Mouse (Mus musculus) lung, embryonic 15.5 days (tissue): ENCODE measurements around the gene Adat3. TPM values are rescaled to one million over a fixed set of nuclear protein-coding genes. Genes with fewer than 3 reads are reported as not detected.
A peak's percentile ranks its signal among the peaks of the same experiment; 100 is the strongest.

Experiments
- ATAC-seq: fragments of 200-750 bp; cut with Nextera tagmentation; 2 replicates; pipeline ENCODE4 v1.8.0; 2017; ENCODE audit warnings: moderate number of reproducible peaks, borderline replicate concordance; ENCODE audit not compliant: low FRiP score, low TSS enrichment; ENCODE audit errors: extremely low read depth
- H3K27ac ChIP-seq: fragments of 300-500 bp; sonication (generic); 2 replicates; pipeline ENCODE4 v1.5.1; 2015; ENCODE audit warnings: moderate library complexity, mild to moderate bottlenecking, inconsistent platforms
- H3K27me3 ChIP-seq: fragments of 300-500 bp; sonication (generic); 2 replicates; pipeline ENCODE4 v1.6.1; 2015; ENCODE audit warnings: inconsistent platforms
- H3K36me3 ChIP-seq: fragments of 300-500 bp; sonication (generic); 2 replicates; pipeline ENCODE4 v1.6.1; 2015; ENCODE audit warnings: inconsistent platforms
- H3K4me1 ChIP-seq: fragments of 300-500 bp; sonication (generic); 2 replicates; pipeline ENCODE4 v1.6.1; 2015; ENCODE audit warnings: inconsistent platforms
- H3K4me2 ChIP-seq: fragments of 300-500 bp; sonication (generic); 2 replicates; pipeline ENCODE4 v1.6.1; 2015; ENCODE audit warnings: inconsistent platforms, mild to moderate bottlenecking, moderate library complexity
- H3K4me3 ChIP-seq: fragments of 300-500 bp; sonication (generic); 2 replicates; pipeline ENCODE4 v1.5.1; 2015; ENCODE audit warnings: mild to moderate bottlenecking, inconsistent platforms
- H3K9ac ChIP-seq: fragments of 300-500 bp; sonication (generic); 2 replicates; pipeline ENCODE4 v1.6.1; 2015; ENCODE audit warnings: inconsistent platforms
- H3K9me3 ChIP-seq: fragments of 300-500 bp; sonication (generic); 2 replicates; pipeline ENCODE4 v1.6.1; 2016; ENCODE audit warnings: inconsistent platforms
- whole genome bisulfite sequencing: fragments of 180-500 bp; shearing (Covaris S2); methylation state at CpG from one replicate; pipeline ENCODE4 v1.1.7; 2015; 5-methylcytosine and 5-hydroxymethylcytosine counted together
- polyA plus RNA-seq: library from polyadenylated mRNA; unstranded; fragments of >200 nt; fragmentation: Nextera tagmentation; extraction: Ambion mirVana; gene quantifications from 2 replicates; pipeline ENCODE4 v1.2.1, GENCODE M21; 2015

The Adat3 gene
- polyA plus RNA-seq, 1 experiment from 2014 or later = 9.1 TPM

GRCm38 (mm10) chr10:80584045-80584488, 18.6 kb upstream of the Adat3 start:
- 57% methylated on average over 12 of the region's 12 CpGs for WGBS
- no peak overlapping the region for H3K4me2 ChIP-seq
- H3K4me3 ChIP-seq = no peak overlapping the region
- no peak overlapping the region for H3K9ac ChIP-seq
- H3K27ac ChIP-seq = no peak overlapping the region
- peaks cover 32% of the 10 kb centered on the region for H3K36me3 ChIP-seq
- no peaks in the 10 kb centered on the region for H3K9me3 ChIP-seq
- H3K27me3 ChIP-seq = no peaks in the 10 kb centered on the region
- peaks cover 19% of the 10 kb centered on the region for H3K4me1 ChIP-seq
- no peak for ATAC-seq

DNA sequence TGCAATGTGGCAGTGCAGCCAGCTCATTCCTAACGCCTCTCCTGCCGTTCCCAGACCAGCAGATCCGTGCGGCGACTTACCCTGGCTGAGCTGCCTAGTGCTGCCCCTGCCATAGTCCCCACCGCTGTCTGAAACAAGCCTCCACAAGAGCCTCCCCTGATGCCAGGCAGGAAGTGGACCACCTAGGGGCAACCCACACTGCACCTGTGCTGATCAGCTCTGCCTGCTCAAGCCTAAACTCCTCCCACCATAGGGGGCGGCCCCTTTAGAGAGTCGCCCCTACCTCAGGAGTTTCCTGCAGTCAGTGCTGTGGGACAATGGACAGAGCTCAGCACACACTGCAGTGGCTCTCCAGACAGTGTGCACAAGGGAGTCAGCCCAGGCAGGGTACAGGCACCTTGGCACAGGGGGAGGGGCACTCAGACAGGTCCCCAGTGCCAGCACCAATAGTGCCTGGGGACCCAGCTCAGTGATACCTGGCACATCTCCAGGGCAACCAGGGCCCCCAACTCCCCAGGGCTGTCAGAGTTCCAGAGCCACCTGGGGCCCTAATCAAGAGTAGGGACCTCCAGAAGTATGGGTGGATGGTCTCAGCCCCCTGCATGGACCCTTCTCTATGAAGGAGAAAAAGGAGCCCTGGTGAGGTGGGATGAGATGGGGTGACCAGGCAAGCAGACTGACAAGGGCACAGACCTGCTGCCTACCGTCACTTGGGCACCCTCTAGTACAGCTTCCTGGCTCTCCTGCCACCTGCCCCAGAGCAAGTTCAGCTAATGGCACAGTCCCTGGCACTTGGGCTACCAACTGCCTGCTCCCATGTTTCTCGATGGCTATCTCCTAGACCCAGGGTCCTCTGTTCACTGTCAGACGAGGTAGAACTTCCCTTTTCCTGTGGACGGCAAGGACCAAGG, 17.8 kb upstream of the Adat3 start:
- H3K4me3 ChIP-seq = peak overlapping the region; percentile 27
- H3K27ac ChIP-seq = no peak overlapping the region
- H3K36me3 ChIP-seq = peaks cover 32% of the 10 kb centered on the region
- H3K9me3 ChIP-seq = no peaks in the 10 kb centered on the region
- WGBS = 67% methylated on average over 12 of the region's 12 CpGs
- ATAC-seq = no peak; the same call in 1 of the 2 replicates
- H3K9ac ChIP-seq = no peak overlapping the region
- peaks cover 23% of the 10 kb centered on the region for H3K4me1 ChIP-seq
- peak overlapping the region; percentile 43 for H3K4me2 ChIP-seq
- no peaks in the 10 kb centered on the region for H3K27me3 ChIP-seq

GRCm38 (mm10) chr10:80585581-80585980, 17.1 kb upstream of the Adat3 start:
- no peak overlapping the region for H3K9ac ChIP-seq
- 90% methylated on average over 8 of the region's 8 CpGs for WGBS
- peak overlapping the region; percentile 43 for H3K4me2 ChIP-seq
- no peak overlapping the region for H3K27ac ChIP-seq
- peak overlapping the region; percentile 27 for H3K4me3 ChIP-seq
- no peak for ATAC-seq
- peaks cover 32% of the 10 kb centered on the region for H3K36me3 ChIP-seq
- no peaks in the 10 kb centered on the region for H3K9me3 ChIP-seq
- H3K4me1 ChIP-seq = peaks cover 23% of the 10 kb centered on the region
- H3K27me3 ChIP-seq = no peaks in the 10 kb centered on the region

DNA sequence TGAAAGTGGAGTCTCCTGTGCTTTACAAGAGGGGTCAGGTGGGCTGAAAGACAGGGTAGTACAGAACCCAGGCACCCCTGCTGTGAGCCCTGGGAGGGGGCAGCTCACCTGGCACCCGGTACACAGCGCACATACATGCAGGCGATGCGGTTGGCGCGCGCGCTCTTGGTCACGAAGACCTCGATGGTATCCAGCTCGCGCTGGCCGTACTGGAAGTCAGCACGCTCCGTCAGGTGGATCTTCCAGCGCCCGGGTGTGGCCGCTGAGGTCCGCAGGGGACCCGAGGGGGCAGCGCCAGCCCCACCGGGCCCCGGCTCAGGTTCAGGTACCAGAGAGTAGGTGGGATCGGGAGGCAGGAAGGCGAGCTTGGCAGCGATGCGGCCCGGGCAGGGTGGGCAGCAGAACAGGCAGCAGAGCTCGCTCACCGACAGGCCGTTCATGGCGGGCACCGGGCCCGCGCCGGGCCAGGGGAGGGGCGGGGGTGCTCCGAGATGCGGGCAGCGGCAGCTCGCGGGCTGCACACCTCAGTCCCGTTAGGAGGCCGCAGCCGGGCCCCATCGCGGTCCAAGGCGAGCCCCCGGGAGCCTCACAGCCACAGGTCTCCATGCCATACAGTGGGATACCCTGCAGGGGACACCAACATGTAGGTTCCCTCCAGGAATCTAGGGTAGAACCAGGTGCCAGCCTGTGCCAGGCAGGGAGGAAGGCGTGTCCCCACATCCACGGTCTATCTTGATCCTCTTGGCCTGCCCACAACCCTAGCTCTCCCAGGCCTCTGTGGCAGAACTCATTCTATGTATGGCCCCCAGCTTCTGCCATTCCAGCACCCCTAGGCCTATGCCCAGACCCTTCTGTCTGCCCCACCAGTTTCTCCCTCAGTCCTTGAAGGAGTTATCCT, 16.0 kb upstream of the Adat3 start:
- no peak for ATAC-seq
- Histone ChIP-seq H3K27me3 (no peaks in the 10 kb centered on the region), H3K9me3 (no peaks in the 10 kb centered on the region), H3K4me3 (peak overlapping the region; percentile 27), H3K36me3 (peaks cover 32% of the 10 kb centered on the region), H3K4me1 (peaks cover 23% of the 10 kb centered on the region), H3K27ac (peak overlapping the region; percentile 62), H3K4me2 (peak overlapping the region; percentile 43), H3K9ac (peak overlapping the region; percentile 5; the same call in 1 of the 2 replicates)
- WGBS = 88% methylated on average over 49 of the region's 51 CpGs

GRCm38 (mm10) chr10:80587305-80587657, 15.4 kb upstream of the Adat3 start:
- peak overlapping the region; percentile 62 for H3K27ac ChIP-seq
- WGBS = 43% methylated on average over 4 of the region's 4 CpGs
- H3K4me3 ChIP-seq = peak overlapping the region; percentile 27; the same call in 1 of the 2 replicates
- no peak for ATAC-seq
- peak overlapping the region; percentile 3; the same call in 1 of the 2 replicates for H3K9ac ChIP-seq
- H3K36me3 ChIP-seq = peaks cover 27% of the 10 kb centered on the region
- H3K9me3 ChIP-seq = no peaks in the 10 kb centered on the region
- H3K4me1 ChIP-seq = peaks cover 23% of the 10 kb centered on the region
- peak overlapping the region; percentile 43 for H3K4me2 ChIP-seq
- no peaks in the 10 kb centered on the region for H3K27me3 ChIP-seq

- WGBS = 13% methylated on average over 12 of the region's 12 CpGs
- H3K27ac ChIP-seq = peak overlapping the region; percentile 56; the same call in 1 of the 2 replicates
- H3K4me3 ChIP-seq = peak overlapping the region; percentile 95
- no peaks in the 10 kb centered on the region for H3K27me3 ChIP-seq
- peaks cover 9% of the 10 kb centered on the region; the same call in 1 of the 2 replicates for H3K36me3 ChIP-seq
- peak overlapping the region; percentile 93 for H3K4me2 ChIP-seq
- no peak for ATAC-seq
- peaks cover 20% of the 10 kb centered on the region for H3K4me1 ChIP-seq
- no peaks in the 10 kb centered on the region for H3K9me3 ChIP-seq
- H3K9ac ChIP-seq = peak overlapping the region; percentile 96
Measured at GRCm38 (mm10) chr10:80589127-80589878, 13.4 kb upstream of the Adat3 start.

DNA sequence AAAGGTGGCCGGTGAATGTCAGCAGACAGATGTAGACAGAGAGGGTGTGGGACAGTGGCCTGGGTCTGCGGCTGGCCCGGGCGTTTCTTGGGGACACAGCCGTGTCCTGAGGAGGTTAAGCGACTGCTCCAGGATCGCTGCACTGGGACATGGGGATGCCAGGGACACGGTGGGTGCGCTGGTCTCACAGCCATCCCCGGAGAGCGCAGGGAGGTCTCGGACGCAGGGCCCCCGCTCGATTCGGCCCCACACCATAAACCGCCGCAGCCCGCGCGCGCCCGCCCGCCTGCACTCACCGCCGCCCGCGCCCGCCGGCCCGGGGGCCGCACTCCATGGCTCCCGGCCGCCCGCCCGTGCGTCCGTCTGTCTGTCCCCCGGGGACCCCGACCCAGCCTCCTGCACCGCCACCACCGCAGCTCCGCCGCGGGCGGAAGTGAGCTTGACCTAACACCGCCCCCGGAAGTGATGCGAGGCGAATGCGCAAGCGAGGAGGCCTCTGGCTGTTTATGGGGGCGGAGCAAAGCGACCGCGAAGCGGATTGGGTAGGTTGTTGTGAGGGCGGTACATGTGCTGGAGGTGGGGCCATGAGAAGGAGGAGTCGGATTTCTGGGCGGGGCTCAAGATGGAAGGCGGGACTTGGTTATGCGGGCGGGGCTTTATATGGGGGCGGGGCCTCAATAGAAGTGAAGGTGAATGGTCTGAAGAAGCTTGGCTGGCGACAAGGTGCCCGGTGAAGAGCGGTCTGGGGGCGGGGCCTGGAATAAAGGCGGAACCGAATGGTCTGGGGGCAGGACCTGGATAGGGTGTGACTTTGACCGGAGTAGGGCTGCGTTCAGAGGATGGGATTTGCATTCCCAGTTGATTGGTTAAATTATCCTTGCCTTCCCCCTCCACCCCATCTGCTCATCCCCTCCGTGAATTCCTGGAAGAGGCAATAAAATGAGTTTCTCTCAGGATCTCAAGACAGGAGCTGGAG, 12.5 kb upstream of the Adat3 start, which contains the start of gene Abhd17a:
Gene Abhd17a, minus strand, starts transcription at position 463 of the 976 bp plus-strand sequence.
- Histone ChIP-seq H3K27ac (peak within 1 kb of the TSS; percentile 56), H3K4me2 (peak within 1 kb of the TSS; percentile 93), H3K9me3 (no peaks in the 10 kb centered on the region), H3K4me3 (peak within 1 kb of the TSS; percentile 95), H3K36me3 (peaks cover 6% of the 10 kb centered on the region; the same call in 1 of the 2 replicates), H3K9ac (peak within 1 kb of the TSS; percentile 96), H3K4me1 (peaks cover 20% of the 10 kb centered on the region), H3K27me3 (no peaks in the 10 kb centered on the region)
- peak; percentile 98 for ATAC-seq
- 1% methylated on average over 73 of the region's 73 CpGs for WGBS

- no peaks in the 10 kb centered on the region for H3K27me3 ChIP-seq
- H3K4me3 ChIP-seq = no peak overlapping the region
- no peak overlapping the region for H3K4me2 ChIP-seq
- H3K27ac ChIP-seq = no peak overlapping the region
- no peak overlapping the region for H3K9ac ChIP-seq
- no peaks in the 10 kb centered on the region for H3K9me3 ChIP-seq
- no peaks in the 10 kb centered on the region for H3K36me3 ChIP-seq
- ATAC-seq = no peak
- H3K4me1 ChIP-seq = no peaks in the 10 kb centered on the region
- 31% methylated on average over 4 of the region's 4 CpGs for WGBS
Measured at GRCm38 (mm10) chr10:80596318-80596717, 6.4 kb upstream of the Adat3 start.

GRCm38 (mm10) chr10:80603364-80603763, 684 bp downstream of the Adat3 start:
- 32% methylated on average over 7 of the region's 7 CpGs for WGBS
- Histone ChIP-seq H3K27me3 (no peaks in the 10 kb centered on the region), H3K9ac (peak overlapping the region; percentile 72), H3K4me2 (peak overlapping the region; percentile 89), H3K36me3 (peaks cover 22% of the 10 kb centered on the region), H3K9me3 (no peaks in the 10 kb centered on the region), H3K4me3 (peak overlapping the region; percentile 94), H3K4me1 (peaks cover 19% of the 10 kb centered on the region), H3K27ac (peak overlapping the region; percentile 93)
- no peak for ATAC-seq

DNA sequence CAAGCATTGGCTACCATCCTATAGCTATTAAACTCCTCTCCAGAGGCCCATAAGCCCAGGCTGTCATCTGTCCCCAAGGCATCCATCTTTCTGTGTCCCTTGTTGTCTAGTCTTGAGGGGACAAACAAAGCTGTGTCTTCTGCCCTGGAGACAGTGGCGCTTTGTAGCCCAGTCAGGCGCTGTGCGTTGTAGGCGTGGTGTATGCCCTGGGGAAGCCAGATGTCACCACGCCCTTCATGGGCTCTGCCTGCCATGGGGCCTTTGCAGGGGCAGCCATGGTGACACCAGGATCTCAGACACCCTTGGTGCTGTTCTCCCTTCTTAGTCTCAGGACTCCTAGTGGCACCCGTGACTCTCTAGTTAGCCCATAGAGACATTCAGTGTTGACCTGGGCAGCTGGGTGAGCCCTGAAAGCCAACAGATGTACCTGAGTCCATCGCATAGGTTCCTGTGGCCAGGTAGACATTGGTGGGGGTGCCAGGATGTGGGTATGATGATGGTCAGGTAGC, 1.4 kb downstream of the Adat3 start:
- peak overlapping the region; percentile 89 for H3K4me2 ChIP-seq
- 88% methylated on average over 7 of the region's 7 CpGs for WGBS
- no peak overlapping the region for H3K9ac ChIP-seq
- H3K36me3 ChIP-seq = peaks cover 29% of the 10 kb centered on the region
- H3K4me3 ChIP-seq = peak overlapping the region; percentile 94; the same call in 1 of the 2 replicates
- ATAC-seq = no peak
- H3K4me1 ChIP-seq = peaks cover 19% of the 10 kb centered on the region
- no peak overlapping the region for H3K27ac ChIP-seq
- no peaks in the 10 kb centered on the region for H3K9me3 ChIP-seq
- no peaks in the 10 kb centered on the region for H3K27me3 ChIP-seq
